Mouse (Mus musculus): Measurements from ENCODE around the gene Spata31d1a.
A peak's percentile ranks its signal among the peaks of the same experiment; 100 is the strongest.

Gene Spata31d1a

GRCm38 (mm10) chr13:59699131-59699530, 11.0 kb downstream of the Spata31d1a start:
- DNase-seq: no peak

GRCm38 (mm10) chr13:59695781-59696180, 14.3 kb downstream of the Spata31d1a start:
- DNase-seq: no peak

- DNase-seq: no peak
Measured at GRCm38 (mm10) chr13:59694008-59694407, 16.1 kb downstream of the Spata31d1a start, which contains the start of gene 4921517D22Rik. TSS of gene 4921517D22Rik (minus strand) at chr13:59694108.

- DNase-seq: no peak
Measured at GRCm38 (mm10) chr13:59691478-59691877, 18.7 kb downstream of the Spata31d1a start.

GRCm38 (mm10) chr13:59690576-59690975, 19.6 kb downstream of the Spata31d1a start:
- DNase-seq: no peak

- no peak for DNase-seq
Measured at GRCm38 (mm10) chr13:59689843-59690242, 20.3 kb downstream of the Spata31d1a start.

- DNase-seq: no peak
Measured at GRCm38 (mm10) chr13:59689313-59689712, 20.8 kb downstream of the Spata31d1a start.

GRCm38 (mm10) chr13:59688338-59688770, 21.8 kb downstream of the Spata31d1a start:
- DNase-seq: peak; percentile 21

GRCm38 (mm10) chr13:59685236-59685635, 24.9 kb downstream of the Spata31d1a start:
- DNase-seq: no peak

GRCm38 (mm10) chr13:59682629-59683028, 27.5 kb downstream of the Spata31d1a start:
- DNase-seq: no peak

GRCm38 (mm10) chr13:59679908-59680307, 30.2 kb downstream of the Spata31d1a start:
- no peak for DNase-seq

GRCm38 (mm10) chr13:59679306-59679705, 30.8 kb downstream of the Spata31d1a start:
- no peak for DNase-seq

- DNase-seq: no peak
Measured at GRCm38 (mm10) chr13:59676316-59677229, 33.6 kb downstream of the Spata31d1a start.

GRCm38 (mm10) chr13:59675151-59676011, 34.7 kb downstream of the Spata31d1a start, which contains the start of gene Golm1:
TSS of gene Golm1 (minus strand) at chr13:59675811.
- peak; percentile 76 for DNase-seq

GRCm38 (mm10) chr13:59674761-59675150, 35.4 kb downstream of the Spata31d1a start:
- DNase-seq: peak; percentile 11

- no peak for DNase-seq
Measured at GRCm38 (mm10) chr13:59674215-59674614, 35.9 kb downstream of the Spata31d1a start.

GRCm38 (mm10) chr13:59673597-59673996, 36.5 kb downstream of the Spata31d1a start:
- no peak for DNase-seq

GRCm38 (mm10) chr13:59672248-59672647, 37.9 kb downstream of the Spata31d1a start:
- no peak for DNase-seq

- DNase-seq: no peak
Measured at GRCm38 (mm10) chr13:59671521-59671920, 38.6 kb downstream of the Spata31d1a start.

- DNase-seq: no peak
Measured at GRCm38 (mm10) chr13:59669946-59670345, 40.2 kb downstream of the Spata31d1a start.

- peak; percentile 27 for DNase-seq
Measured at GRCm38 (mm10) chr13:59668501-59669093, 41.5 kb downstream of the Spata31d1a start.

GRCm38 (mm10) chr13:59667763-59668162, 42.4 kb downstream of the Spata31d1a start:
- DNase-seq: no peak
